Mouse (Mus musculus) heart, adult 11 months (tissue): ENCODE results near the gene Spry1.

Experiments used
- DNase-seq: peaks from one replicate; pipeline ENCODE4 v3.0.0; 2022

Spry1 gene

DNA sequence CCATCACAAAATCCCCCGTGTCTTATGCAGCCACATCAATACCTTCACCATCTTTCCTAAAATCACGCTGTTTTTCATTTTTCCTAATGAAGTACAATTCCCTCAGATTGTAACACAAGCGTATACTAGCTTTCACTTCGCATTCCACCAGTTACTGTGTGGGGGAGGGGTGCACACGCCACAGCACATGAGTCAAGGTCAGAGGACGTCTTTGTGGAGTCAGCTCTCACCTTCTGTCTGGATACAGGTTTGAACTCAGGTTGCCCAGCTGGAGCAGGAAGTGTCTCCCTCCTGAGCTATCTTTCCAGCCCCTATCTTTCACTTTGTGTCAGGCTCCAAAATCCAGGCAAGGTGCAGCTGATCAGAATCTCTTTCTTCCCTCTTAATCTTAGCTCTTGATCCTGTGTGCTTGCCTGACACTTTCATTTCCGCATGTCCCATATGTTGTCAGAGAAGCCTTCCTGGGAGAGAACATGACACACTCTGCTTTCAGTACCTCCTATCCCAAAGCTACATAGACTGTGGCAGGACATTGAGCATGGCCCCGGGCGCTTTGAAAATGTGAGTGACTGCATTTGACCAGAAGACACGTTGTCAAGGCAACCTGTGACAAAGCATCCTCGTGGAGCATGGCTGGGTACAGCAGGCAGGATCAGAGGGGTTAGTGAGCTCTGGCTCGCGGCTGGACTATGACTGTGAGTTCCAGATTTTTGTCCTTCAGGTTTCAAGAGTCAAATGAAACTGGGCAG lies 33.9 kb downstream of the Spry1 start:
- DNase-seq = peak; percentile 81

DNA sequence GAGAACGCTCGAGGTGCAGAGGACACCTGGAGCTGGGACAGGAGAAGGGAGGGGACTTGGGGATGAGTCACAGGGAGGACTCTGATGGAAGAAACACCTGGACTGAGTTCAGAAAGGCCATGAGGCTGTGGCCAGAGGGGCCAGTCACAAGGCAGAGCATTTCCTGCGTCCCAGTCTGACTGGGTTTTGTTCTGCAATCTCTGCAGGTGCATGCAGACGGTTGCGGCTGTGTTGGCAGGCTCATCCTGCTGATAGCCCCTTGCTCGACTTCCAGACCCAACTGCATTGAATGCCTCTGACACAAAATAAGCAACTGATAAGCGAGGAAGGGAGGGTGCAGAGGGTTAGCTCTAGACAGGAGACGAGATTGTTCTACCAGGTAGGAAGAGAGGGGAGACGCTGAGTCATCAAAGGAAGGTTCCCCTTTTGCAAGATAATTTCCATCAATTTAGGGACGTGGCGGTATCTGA lies 35.3 kb downstream of the Spry1 start:
- peak; percentile 90 for DNase-seq

DNA sequence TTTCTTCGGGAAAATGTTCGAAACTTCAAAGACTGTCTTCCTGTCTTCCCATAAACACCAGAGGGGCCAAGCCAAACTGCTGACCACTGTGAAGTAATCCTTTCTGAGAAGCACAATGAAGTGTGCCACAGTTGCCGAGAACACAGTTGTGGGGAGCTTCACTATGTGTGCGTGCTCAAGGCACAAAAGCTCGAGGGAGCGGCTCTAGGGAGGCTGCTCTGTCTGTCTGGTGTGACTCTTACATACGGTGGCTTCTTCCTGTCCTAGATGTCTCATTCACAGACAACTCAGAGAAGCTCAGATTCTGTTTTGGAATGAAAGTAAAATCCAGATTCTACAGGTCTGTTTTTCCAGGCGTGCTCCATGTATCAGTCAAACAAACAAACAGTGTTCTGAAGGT lies 36.5 kb downstream of the Spry1 start:
- peak; percentile 81 for DNase-seq

DNA sequence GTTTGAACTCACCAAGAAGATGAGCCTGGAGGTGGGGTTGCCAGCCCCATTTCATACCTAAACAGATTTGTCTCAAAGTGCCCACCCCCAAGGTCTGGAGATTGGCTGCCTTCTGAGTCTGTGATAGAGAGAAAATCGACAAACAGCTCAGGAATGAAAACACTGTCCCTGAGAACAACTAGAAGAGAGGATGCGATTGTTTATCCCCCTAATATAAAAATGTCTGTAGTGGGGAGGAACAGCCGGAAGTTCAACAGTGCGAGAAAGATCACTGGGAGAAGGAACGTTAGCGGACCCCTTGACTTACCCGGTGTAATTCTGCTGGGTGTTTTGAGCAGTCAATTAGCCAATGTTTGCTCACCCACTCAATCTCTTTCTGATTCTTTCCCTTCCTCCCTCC lies 46.5 kb downstream of the Spry1 start:
- DNase-seq = peak; percentile 87

- DNase-seq = no peak
These were observed 47.0 kb downstream of the Spry1 start for GRCm38 (mm10) chr3:37686751-37687150.

DNA sequence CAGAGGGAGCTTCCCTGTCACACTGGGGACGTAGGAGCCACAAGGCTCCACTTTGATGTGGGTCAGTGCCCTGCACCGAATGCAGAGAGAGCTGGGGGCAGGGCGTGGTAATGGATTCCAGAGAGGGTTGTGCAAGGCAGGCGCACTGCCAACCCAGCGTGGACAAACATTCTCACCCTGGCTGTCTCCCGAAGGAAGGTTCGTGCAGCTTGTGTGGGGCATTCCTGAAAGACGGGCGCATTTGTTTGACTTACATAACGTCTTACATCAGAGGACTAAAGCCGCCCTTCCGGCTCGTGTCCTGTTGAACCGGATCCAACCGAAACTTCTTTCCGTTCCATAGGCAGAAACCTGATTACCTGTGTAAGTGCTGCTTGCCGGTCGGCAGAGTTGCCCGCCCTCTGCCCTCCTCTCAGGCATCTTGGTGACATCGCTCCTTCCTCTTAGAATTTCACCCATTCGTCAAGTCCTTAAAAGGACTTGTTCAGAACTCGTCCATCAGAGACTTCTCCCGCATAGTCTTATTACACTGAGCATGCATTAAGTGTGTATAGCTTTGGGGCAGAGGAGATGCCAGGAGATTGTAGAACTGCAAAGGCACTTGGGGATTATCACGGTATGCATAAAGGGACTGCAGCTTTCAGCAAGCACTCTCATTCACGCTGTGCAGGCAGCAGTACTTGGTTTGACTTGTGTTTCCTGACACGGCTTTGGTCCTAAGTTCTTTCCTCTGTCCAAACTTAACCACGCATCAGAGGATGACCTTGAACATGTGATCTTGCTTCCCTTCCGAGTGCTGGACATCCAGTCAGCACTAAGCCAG lies 47.6 kb downstream of the Spry1 start:
- DNase-seq = peak; percentile 97

- DNase-seq = no peak
These were observed 53.2 kb downstream of the Spry1 start for GRCm38 (mm10) chr3:37692945-37693344.

DNA sequence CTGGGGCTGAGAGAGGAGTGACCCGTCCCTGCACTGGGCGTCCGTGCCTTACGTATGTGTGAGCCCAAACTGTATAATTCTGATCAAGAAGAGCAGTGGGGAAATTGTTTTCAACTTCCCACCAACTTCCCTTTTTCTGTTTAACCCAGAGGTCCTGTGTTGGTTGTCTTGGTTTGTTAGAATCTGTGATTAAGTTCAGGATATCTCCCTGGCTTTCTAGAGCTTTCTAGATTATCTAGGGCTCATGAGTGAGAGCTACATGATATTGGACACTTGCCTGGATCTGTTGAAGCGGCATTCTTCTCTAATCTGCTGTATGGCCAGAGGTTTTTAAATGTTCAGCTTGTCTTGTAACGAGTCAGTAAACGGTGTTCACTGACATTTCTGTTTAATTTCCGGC lies 53.8 kb downstream of the Spry1 start:
- peak; percentile 77 for DNase-seq
